Mouse (Mus musculus): ENCODE data around the gene Rbm14. TPM values are rescaled to one million over a fixed set of nuclear protein-coding genes. Genes with fewer than 3 reads are reported as not detected.
"Not testable (repeated sequence)": the region's sequence is repeated elsewhere in the genome, so short reads cannot be mapped to it uniquely, and the experiment has no call there.

Rbm14 gene
- polyA plus RNA-seq, 1 experiment from 2014 or later: 82.3 TPM

DNA sequence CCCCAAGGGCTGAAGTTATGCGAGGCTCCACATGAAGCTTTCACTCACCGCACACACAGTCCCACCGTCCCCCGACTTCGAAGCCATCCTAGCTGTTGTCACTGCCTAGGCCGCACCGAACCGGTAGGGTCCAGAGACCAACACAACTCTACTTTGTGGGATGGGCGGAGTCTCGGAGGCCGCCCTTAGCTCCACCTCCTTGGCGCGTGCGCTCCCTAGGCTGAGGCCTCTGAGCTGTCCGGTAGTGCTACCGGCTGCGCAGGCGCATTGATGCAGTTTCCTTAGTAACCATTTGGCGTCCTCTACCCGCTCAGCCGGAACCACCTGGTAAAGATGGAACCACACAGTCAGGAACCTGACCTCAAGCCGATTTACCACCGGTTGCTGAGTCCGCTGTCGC, 27.7 kb upstream of the Rbm14 start, which contains the start of the genes Ccs and Ccdc87:
Gene Ccs (minus strand): TSS at position 184 of the 400 bp plus-strand sequence.
Gene Ccdc87 (plus strand): TSS at position 218 of the 400 bp plus-strand sequence.
- H3K4me3 ChIP-seq (replicated peaks): peak within 1 kb of the TSS; percentile 61
- WGBS: under 1% methylated on average over 25 of the region's 25 CpGs
- H3K4me2 ChIP-seq (replicated peaks): peak within 1 kb of the TSS; percentile 97
- H3K27me3 ChIP-seq: peaks cover 31% of the 10 kb centered on the region
- no peak within 1 kb of the TSS for H3K27ac ChIP-seq
- H3K9me3 ChIP-seq: no peaks in the 10 kb centered on the region
- no peaks in the 10 kb centered on the region for H3K36me3 ChIP-seq
- ATAC-seq: peak; percentile 98
- H3K9ac ChIP-seq (replicated peaks): peak within 1 kb of the TSS; percentile 80
- peaks cover 19% of the 10 kb centered on the region for H3K4me1 ChIP-seq (replicated peaks)

DNA sequence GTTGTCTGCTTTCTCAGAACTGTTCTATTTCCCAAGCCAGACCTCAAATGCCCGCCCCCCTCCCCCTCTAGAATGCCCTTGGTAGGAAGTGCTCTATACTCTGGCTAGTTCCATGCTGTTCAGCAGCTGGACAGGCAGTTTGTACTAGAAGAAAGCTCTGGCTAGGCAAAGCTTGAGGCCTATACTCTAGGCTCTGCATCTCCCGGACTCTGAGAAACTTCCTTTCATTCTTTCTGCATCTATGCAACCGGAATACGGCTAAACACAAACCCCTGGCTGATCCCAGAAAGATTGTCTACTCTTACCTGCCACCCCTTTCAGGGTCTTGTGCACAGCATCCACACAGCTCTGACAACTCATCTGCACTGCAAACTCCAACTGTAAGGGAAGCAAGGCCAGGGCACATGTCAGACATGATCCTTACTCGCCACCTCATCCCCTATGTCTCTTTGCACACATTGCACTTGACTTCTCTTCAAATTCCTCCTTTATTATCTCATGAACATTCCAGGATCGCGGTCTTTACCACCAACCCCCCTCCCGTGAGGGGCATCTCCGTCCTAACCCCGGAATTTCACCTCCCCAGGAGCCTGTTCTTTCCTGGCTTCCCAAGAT, 27.2 kb upstream of the Rbm14 start:
- ATAC-seq: no peak
- Histone ChIP-seq H3K4me1 (replicated peaks) (peaks cover 19% of the 10 kb centered on the region), H3K36me3 (no peaks in the 10 kb centered on the region), H3K9ac (replicated peaks) (peak overlapping the region; percentile 80), H3K9me3 (no peaks in the 10 kb centered on the region), H3K27ac (no peak overlapping the region), H3K4me3 (replicated peaks) (peak overlapping the region; percentile 61), H3K27me3 (peaks cover 31% of the 10 kb centered on the region), H3K4me2 (replicated peaks) (peak overlapping the region; percentile 97)
- 36% methylated on average over 10 of the region's 10 CpGs for WGBS

DNA sequence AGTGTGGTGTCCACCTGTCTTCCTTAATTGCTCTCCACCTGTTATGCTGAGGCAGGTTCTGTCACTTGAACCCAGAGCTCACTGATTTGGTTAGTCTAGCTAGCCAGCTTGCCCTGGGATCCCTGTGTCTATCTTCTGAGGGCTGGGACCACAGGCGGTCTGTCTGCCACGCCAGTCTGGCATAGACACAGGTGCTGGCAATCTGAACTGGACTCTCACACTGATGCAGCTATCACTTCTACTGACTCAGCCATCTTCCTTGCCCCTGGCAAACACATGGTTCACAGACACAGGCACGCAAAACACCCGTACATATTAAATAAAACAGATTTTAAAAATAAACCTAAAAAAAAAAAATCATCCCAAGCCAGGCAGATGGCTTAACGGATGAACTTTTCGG, 25.6 kb upstream of the Rbm14 start:
- Histone ChIP-seq H3K27ac (no peak overlapping the region), H3K36me3 (0 out of 2 replicates have a peak, but pooled peaks cover 4% of the 10 kb centered on the region), H3K4me1 (replicated peaks) (peaks cover 26% of the 10 kb centered on the region), H3K9me3 (no peaks in the 10 kb centered on the region), H3K4me3 (replicated peaks) (no peak overlapping the region), H3K9ac (replicated peaks) (no peak overlapping the region), H3K27me3 (peaks cover 26% of the 10 kb centered on the region), H3K4me2 (replicated peaks) (no peak overlapping the region)
- no peak for ATAC-seq
- WGBS: 92% methylated on average over 6 of the region's 6 CpGs

DNA sequence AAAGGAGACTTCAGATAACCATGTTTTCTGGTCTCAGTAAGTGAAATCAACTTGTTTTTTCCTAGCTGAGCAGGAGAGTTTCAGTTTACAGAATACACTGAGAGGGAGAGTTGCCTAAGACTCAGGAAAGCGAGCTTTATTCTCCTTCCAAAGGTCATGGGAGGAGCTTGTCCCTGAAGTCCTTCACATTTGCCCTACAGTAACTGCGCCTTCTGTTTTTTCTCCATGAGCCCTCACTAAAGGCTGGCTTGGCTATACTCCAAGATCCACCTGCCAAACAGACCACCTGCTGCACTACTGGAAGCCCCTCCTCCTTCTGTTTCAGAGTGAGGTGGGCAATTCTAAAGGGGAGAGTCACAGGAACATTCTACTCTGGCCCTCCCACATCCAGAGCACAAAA, 24.7 kb upstream of the Rbm14 start:
- ATAC-seq: no peak
- Histone ChIP-seq H3K9me3 (no peaks in the 10 kb centered on the region), H3K4me1 (replicated peaks) (peaks cover 26% of the 10 kb centered on the region), H3K36me3 (0 out of 2 replicates have a peak, but pooled peaks cover 5% of the 10 kb centered on the region), H3K9ac (replicated peaks) (no peak overlapping the region), H3K27me3 (peaks cover 16% of the 10 kb centered on the region), H3K4me3 (replicated peaks) (no peak overlapping the region), H3K4me2 (replicated peaks) (no peak overlapping the region), H3K27ac (no peak overlapping the region)
- 83% methylated on average over 2 of the region's 2 CpGs for WGBS

DNA sequence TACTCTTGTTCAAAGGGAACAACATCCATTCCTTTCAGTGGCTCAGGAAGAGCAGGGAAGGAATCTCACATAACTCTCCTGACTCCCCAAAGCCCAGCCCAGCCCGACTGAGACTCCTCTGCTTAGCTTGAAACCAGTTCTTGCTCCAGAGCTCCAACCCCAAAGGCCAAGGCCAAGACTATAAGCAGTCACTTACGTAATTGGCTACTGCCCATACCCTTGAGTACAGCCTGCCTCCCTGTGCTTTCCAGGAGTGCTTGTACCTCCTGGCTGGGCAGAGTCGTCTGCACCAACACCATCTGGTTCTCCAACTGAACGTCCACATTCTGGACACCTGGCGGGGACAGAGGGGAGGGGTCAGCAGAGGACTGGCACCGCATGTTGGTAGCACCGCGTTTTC, 22.5 kb upstream of the Rbm14 start:
- Histone ChIP-seq H3K9ac (replicated peaks) (no peak overlapping the region), H3K27ac (no peak overlapping the region), H3K4me1 (replicated peaks) (peaks cover 19% of the 10 kb centered on the region), H3K36me3 (peaks cover 10% of the 10 kb centered on the region; the same call in 1 of the 2 replicates), H3K9me3 (no peaks in the 10 kb centered on the region), H3K4me2 (replicated peaks) (no peak overlapping the region), H3K4me3 (replicated peaks) (no peak overlapping the region), H3K27me3 (no peaks in the 10 kb centered on the region)
- ATAC-seq: no peak
- WGBS: 90% methylated on average over 8 of the region's 8 CpGs

DNA sequence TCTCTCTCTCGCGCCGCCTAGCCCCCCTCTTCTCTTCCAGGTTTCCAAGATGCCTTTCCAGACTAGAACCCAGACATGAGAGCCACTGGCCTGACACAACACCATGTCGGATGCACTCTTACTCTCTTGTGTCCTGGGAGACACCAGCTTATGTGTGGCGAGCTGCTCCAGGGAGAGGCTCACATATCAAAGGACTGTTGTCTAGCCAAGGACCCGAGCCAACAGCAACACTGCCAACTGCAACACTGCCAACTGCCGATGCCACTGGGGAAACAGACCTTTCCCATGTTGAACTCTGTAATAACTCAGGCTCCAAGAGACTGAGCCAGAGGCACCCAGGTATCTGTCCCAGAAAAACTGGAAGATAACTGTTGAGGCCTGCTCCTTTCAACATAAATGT, 17.7 kb upstream of the Rbm14 start:
- H3K9ac ChIP-seq (replicated peaks): no peak overlapping the region

DNA sequence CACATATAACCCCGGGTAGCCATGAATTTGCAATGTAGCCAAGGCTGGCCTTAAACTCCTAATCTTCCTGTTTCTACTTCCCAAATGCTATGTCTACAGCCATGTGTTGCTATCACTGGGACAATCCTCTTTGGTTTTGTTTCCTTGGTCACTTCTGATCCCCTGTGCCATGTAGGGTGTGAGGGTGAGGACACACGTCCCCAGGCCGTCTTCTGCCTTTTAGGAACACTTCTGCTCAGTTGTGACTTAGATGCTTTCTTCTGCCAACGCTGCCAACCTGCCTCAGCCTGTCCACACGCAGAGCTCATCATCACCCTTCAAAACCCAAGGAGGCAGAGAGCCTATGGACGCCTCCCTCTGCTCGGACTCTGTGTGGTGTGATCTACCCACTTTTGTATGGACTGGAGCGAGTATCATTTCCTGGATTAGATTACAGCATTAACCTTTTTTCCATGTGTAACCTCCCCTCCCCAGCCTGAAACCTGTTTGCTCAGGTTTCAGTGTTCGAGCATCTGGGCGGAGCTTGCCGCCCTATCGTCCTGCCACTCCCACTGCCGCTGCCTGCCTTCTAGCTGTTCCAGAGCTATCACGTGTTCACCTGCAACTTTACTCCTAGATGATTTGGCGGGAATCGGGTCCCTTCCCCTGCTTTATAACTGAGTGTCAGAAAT, 17.1 kb upstream of the Rbm14 start:
- 69% methylated on average over 16 of the region's 16 CpGs for WGBS
- Histone ChIP-seq H3K36me3 (peaks cover 32% of the 10 kb centered on the region), H3K4me3 (replicated peaks) (no peak overlapping the region), H3K27ac (no peak overlapping the region), H3K4me1 (replicated peaks) (peaks cover 7% of the 10 kb centered on the region), H3K27me3 (no peaks in the 10 kb centered on the region), H3K9ac (replicated peaks) (no peak overlapping the region), H3K4me2 (replicated peaks) (no peak overlapping the region), H3K9me3 (no peaks in the 10 kb centered on the region)
- no peak for ATAC-seq

More for the DNA sequence above, 17.7 kb upstream of the Rbm14 start:
- Histone ChIP-seq H3K36me3 (peaks cover 32% of the 10 kb centered on the region), H3K4me2 (replicated peaks) (no peak overlapping the region), H3K9me3 (no peaks in the 10 kb centered on the region), H3K27me3 (no peaks in the 10 kb centered on the region), H3K4me3 (replicated peaks) (no peak overlapping the region), H3K27ac (no peak overlapping the region), H3K4me1 (replicated peaks) (peaks cover 7% of the 10 kb centered on the region)
- no peak for ATAC-seq
- 64% methylated on average over 7 of the region's 7 CpGs for WGBS

DNA sequence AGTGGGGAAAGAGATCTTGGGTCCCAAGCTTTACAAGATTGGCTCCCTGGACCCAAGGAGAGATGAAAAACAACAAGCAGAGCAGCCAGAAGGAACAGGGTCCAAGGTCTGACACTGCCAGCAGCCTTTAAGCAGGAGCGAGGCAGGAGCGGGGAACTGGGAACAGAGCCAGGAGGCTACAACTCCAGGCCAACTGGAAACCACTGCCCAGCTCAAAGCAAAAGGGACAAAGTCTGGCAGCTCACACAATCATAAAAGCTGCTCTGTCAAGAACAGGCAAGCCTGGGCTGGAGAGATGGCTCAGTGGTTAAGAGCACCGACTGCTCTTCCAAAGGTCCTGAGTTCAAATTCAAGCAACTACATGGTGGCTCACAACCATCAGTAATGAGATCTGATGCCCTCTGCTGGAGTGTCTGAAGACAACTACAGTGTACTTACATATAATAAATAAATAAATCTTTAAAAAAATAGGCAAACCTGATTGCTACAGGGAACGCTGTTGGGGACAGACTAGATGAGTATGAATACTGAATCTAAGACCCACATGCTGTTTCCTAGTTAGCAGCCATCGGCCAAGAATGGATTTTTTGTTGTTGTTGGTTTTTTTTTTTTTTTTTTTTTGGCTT, 9.4 kb upstream of the Rbm14 start:
- H3K4me3 ChIP-seq (replicated peaks): no peak overlapping the region
- H3K36me3 ChIP-seq: peaks cover 17% of the 10 kb centered on the region
- H3K27me3 ChIP-seq: no peaks in the 10 kb centered on the region
- no peak overlapping the region for H3K27ac ChIP-seq
- 85% methylated on average over 5 of the region's 5 CpGs for WGBS
- no peaks in the 10 kb centered on the region for H3K4me1 ChIP-seq (replicated peaks)
- peaks cover under 1% of the 10 kb centered on the region; the same call in 1 of the 2 replicates for H3K9me3 ChIP-seq
- H3K9ac ChIP-seq (replicated peaks): no peak overlapping the region
- no peak overlapping the region for H3K4me2 ChIP-seq (replicated peaks)
- ATAC-seq: no peak

DNA sequence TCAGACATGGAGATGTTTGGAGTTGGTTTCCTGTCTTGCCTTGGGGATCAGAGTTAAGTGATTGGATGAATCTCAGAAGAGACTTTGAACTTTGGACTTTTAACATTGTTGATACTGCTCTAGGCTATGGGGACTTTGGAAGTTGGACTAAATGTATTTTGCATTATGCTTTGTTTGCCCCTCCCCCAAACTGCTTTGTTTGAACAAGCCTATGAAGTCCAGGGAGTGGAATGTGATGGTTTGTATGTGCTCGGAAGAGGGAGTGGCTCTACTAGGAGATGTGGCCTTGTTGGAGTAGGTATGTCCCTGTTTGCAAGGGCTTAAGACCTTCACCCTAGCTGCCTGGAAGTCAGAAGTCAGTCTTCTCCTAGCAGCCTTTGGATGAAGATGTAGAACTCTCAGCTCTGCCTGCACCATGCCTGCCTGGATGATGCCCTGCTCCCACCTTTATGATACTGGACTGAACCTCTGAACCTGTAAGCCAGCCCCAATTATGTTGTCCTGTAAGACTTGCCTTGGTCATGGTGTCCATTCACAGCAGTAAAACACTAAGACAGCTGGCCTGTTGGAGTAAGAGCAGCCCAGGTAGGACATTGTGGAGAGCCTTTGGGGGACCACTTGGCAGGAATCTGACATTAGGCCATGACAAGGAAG, 5.9 kb upstream of the Rbm14 start:
- 64% methylated on average over 1 of the region's 1 CpGs for WGBS
- Histone ChIP-seq H3K9me3 (peaks cover 7% of the 10 kb centered on the region; the same call in 1 of the 2 replicates), H3K27ac (no peak overlapping the region), H3K4me1 (replicated peaks) (0 out of 2 replicates have a peak, but pooled peaks cover under 1% of the 10 kb centered on the region), H3K36me3 (no peaks in the 10 kb centered on the region), H3K9ac (replicated peaks) (no peak overlapping the region), H3K4me2 (replicated peaks) (no peak overlapping the region), H3K4me3 (replicated peaks) (no peak overlapping the region), H3K27me3 (no peaks in the 10 kb centered on the region)
- no peak for ATAC-seq

DNA sequence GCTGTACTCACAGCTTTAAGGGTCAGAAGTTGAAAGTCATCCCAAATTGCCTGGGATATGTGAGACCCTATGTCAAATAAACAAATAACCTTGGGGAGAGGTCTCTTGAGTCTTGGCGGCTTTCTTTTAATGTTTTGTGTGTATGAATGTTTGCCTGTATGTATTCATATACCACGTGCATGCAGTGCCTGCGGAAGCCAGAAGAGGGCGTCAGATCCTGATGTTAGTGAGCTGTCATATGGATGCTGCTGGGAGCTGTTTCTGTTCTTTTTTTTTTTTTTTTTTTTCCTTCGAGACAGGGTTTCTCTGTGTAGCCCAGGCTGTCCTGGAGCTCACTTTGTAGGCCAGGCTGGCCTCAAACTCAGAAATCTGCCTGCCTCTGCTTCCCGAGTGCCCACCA, 1.6 kb upstream of the Rbm14 start:
- 83% methylated on average over 6 of the region's 6 CpGs for WGBS
- H3K4me2 ChIP-seq (replicated peaks): no peak overlapping the region
- no peak overlapping the region for H3K4me3 ChIP-seq (replicated peaks)
- peaks cover 29% of the 10 kb centered on the region for H3K4me1 ChIP-seq (replicated peaks)
- peaks cover 7% of the 10 kb centered on the region; the same call in 1 of the 2 replicates for H3K9me3 ChIP-seq
- no peak for ATAC-seq
- H3K27me3 ChIP-seq: no peaks in the 10 kb centered on the region
- no peak overlapping the region for H3K27ac ChIP-seq
- H3K36me3 ChIP-seq: no peaks in the 10 kb centered on the region
- H3K9ac ChIP-seq (replicated peaks): no peak overlapping the region

DNA sequence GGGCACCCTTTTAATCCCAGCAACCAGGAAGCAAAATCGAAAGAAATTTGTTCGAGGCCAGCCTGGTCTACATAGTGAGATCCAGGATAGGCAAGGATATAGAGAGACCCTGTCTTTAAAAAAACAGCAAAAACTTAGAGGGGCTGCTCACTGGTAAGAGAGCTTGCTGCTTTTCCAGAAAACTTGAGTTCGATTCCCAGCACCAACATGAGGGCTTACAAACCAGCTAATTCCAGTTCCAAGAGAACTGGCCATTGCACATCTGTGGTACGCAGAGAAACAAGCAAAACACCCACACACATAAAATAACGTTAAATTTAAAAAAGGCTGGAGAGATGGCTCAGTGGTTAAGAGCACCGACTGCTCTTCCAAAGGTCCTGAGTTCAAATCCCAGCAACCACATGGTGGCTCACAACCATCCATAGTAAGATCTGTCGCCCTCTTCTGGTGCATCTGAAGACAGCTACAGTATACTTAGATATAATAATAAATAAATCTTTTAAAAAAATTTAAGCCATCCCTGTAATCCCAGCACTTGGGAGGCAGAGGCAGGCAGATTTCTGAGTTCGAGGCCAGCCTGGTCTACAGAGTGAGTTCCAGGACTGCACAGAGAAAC, 1.0 kb upstream of the Rbm14 start:
- Histone ChIP-seq H3K9ac (replicated peaks) (peak overlapping the region; percentile 79), H3K4me1 (replicated peaks) (peaks cover 34% of the 10 kb centered on the region), H3K4me2 (replicated peaks) (peak overlapping the region; percentile 97), H3K4me3 (replicated peaks) (peak overlapping the region; percentile 88), H3K27ac (peak overlapping the region; percentile 87; the same call in 1 of the 2 replicates)
- not testable (repeated sequence) for H3K36me3 ChIP-seq, ATAC-seq, H3K27me3 ChIP-seq, H3K9me3 ChIP-seq
- WGBS: 84% methylated on average over 8 of the region's 8 CpGs
